Mouse (Mus musculus) heart, postnatal 25 days (tissue): Measurements from ENCODE around the gene Daam2. TPM values are rescaled to one million over a fixed set of nuclear protein-coding genes. Genes with fewer than 3 reads are reported as not detected.

Experiments used
- DNase-seq: peaks from one replicate; pipeline ENCODE4 v3.0.0; 2022; ENCODE audit warnings: low spot score
- intact Hi-C: fragments of 180-260 bp; cut with DNase I; formaldehyde crosslinking; loops from one replicate; pipeline ENCODE4 v1.15.1; 2025
- total RNA-seq, 2 experiments: library from RNA; stranded (reverse); gene quantifications; 2 replicates each; pipeline ENCODE4 v1.2.3; 2021

Daam2 gene
- 1 to 10 TPM; 8.8 to 9.7 TPM for total RNA-seq

DNA sequence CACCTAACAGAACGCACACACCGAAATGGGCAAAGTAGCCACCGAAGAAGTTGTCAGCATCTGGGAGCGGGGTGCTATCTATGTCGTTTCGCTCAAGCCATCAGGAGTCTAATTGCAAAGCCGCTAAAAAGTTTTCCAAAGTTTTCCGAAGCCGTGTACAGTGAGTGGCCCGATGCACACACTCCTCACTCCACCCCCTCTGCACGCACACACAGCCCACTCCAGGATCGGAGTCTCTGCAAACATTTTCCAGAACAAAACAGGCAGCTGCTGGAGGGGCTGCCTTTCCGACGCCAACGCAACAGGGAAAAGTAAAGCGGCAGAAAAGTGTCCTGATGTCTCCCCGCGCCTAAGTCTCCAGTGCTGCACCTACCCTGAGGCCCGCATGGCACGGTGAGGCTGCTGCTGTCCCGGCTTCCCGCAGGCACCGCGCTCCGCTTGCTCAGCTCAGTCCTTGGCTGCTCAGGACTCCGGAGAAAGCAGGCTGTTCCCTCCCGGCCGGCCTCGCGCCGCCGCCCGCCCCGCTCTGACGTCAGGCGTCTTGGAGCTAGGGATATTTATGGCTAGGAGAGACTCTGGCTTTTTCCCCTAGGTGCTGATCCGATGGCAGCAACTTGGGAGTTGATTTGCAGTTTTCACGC is at the start of gene Daam2:
TSS of gene Daam2 (minus strand) at position 514 of the 641 bp plus-strand sequence.
- DNase-seq = peak; percentile 72
- intact Hi-C loops = loop anchor here (10.0 kb wide), 1 partner anchor 191 kb away; no protein-coding TSS in a partner anchor

DNA sequence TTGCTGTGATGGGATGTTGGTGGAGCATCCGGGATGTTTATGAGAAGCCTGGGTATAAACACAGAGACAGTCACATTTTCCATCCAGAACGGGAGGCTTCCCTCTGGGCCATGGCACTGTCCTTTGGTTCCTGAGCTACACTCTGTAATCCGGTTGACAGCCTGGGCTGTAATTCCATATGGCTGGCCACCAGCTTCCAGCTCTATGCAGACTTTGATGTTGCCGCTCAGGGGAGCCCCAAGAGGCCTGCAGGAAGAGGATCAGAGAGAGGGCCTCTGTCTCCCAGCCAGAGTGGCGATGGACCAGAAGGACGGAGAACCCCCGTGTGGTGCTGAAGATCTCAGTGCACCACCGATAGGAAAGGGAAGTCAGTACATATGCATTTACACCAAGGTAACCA is 46.2 kb upstream of the Daam2 start:
- DNase-seq = no peak
- intact Hi-C loops = no loop called here

DNA sequence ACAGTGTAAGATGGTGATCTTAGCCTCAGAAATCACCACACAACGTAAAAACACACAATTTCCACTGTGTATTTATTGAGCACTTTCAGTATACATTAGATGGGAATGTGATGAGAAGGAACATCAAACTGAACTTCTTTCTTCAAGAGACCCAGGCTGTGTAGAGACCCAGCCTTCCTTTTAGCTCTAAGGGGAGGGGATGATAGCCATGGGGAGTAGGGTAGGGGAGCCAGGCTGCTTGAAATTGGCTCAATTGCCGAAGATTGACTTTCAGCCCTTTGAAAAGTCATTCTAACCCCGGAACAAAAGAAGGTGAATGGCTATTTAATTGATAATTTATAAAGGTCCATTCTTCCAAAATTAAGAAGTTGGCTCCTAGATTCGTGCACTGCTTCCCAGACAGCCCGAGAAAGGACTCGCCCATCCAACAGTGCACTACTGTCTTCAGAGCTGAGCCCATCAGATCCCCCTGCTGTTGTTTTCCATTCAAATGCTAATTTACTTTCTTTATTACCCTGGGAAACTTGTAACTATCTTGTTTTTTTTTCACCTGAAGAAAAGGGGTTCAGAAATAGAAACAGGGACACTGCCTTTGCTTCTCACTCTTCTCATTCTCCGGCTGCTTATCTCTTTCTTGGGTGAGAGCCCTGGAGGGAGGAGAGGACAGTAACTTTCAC is 43.3 kb upstream of the Daam2 start:
- intact Hi-C loops = loop anchor here (10.0 kb wide), 1 partner anchor 133 kb away; no protein-coding TSS in a partner anchor

DNA sequence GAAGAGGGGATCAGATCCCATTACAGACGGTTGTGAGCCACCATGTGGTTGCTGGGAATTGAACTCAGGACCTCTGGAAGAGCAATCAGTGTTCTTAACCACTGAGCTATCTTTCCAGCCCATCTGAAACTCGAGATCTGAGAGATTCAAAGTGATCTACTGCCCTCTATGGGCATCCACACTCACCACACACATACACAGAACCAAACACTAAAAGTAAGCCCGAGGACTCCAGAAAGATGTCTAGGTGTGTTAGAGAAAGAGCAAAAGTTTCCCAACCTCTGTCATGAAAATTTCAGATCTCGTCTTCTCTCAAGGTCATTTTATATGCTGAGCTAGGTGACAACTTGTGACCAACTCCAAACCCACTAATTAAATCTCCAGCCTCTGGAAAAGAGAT is 41.3 kb upstream of the Daam2 start:
- intact Hi-C loops = loop anchor here (10.0 kb wide), 1 partner anchor 131 kb away; no protein-coding TSS in a partner anchor
- DNase-seq = no peak

More for the DNA sequence above, 43.3 kb upstream of the Daam2 start:
- DNase-seq = no peak

DNA sequence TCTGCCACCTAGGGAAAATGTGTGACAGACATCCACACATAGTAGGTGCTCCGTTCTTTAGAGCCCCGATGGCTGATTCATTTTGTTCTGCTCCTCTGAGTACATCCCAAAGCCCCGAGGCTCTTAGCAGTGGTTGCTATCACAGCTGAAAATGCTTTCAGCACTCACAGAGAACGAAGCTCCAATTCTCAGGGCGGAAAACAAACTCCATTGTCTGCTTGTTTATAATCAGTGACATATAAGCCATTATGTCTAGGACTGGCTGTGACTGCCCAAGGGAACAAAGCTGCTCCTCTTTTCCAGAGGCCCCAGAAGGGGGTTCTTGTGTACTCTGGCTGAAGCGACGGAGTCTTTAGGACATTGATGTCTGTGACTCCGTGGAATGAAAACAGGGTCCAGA is 25.9 kb upstream of the Daam2 start:
- intact Hi-C loops = no loop called here
- no peak for DNase-seq

DNA sequence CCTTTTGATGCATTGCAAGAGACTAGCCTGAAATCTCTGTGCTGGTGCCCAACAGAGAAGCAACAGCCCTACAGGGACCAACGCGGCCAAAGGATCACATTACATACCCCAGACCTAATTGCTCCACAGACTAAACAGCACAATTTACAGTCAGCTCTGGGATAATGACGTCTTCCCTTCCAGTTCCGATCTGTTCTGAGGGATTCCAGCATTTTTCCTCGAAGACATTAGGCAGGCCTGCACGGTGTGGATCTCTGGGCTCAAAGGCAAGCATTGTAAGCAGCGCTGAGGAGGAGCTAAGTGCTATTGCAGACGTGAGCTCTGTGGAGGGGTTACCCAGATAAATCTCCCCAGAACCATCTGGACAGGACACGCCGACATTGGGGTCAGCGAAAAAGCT is 18.3 kb upstream of the Daam2 start:
- intact Hi-C loops = no loop called here
- no peak for DNase-seq

DNA sequence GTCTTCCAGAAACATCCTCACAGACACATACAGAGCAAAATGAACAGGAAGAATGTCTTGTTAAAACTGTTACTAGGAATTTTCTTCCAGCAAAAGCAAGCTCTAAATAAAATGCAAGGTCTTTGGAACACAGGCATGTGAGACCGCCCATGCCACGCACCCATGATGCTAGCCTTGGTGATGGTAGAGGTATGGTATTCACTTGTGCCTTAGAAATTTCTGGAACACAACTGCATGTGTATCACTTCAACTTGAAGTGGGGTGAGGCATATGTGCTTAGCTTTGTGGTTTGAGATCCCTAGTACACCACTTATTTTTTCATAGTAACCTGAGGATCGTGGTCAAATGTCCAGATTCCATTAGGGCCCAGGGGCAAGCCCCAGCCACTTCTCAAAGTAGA is 13.2 kb upstream of the Daam2 start:
- intact Hi-C loops = no loop called here
- no peak for DNase-seq

DNA sequence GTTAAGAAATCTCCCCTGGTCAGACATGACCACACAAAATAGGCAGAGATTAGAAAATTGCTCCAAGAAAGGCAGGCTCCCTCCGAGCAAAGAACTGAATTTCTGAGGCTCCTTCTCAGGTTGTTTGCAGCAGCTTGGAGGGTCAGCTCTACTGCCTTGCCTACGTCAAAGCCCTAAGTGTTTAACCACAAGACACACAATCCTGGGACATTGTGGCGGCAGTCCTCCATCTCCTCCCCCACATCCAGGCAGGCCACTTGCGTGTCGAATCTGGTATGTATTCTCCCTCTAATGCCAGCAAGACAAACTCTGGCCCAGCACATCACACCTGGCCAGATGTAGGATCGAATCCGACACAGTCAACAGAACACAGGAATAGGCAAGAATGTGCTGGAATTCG is 4.6 kb upstream of the Daam2 start:
- no peak for DNase-seq
- intact Hi-C loops = loop anchor here (10.0 kb wide), 1 partner anchor 186 kb away; no protein-coding TSS in a partner anchor

DNA sequence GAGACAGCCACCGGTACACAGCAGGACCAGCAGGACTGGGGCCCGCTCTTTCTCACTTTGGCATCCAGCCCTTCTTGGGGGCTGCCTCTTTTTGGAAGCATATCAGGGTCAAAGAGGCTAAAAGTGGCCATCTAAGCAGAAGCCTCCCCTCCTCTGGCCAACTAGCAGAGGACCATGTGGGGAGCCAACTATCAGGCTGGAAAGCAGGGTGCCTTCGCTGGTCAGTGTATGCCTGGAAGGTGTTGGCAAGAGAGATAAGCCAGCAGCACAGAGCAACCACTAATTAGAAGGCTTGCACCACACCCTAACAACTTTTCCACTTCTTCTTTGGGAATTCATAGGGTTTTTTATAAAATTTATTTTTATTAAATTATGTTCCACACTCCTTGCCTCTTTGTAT is 346 bp upstream of the Daam2 start:
- DNase-seq = no peak
- intact Hi-C loops = loop anchor here (10.0 kb wide), 1 partner anchor 190 kb away; no protein-coding TSS in a partner anchor

DNA sequence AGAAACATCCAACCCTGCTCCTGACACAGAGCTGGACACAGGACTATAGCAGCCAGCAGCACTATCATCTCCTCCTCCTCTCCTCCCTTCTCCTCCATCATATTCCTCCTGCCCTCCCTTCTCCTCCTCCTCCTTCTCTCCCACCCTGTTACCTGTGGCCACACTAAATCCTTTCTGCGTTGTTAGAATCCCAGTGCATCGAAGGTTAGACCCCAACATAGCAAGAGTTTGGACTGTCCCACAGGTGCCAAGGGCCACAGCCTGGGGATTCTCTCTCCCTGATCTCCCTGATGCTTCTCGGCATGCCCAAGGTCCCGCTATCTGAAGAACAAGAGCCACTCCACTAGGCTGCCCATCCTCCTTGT is 745 bp downstream of the Daam2 start:
- intact Hi-C loops = loop anchor here (10.0 kb wide), 1 partner anchor 191 kb away; no protein-coding TSS in a partner anchor
- DNase-seq = no peak

DNA sequence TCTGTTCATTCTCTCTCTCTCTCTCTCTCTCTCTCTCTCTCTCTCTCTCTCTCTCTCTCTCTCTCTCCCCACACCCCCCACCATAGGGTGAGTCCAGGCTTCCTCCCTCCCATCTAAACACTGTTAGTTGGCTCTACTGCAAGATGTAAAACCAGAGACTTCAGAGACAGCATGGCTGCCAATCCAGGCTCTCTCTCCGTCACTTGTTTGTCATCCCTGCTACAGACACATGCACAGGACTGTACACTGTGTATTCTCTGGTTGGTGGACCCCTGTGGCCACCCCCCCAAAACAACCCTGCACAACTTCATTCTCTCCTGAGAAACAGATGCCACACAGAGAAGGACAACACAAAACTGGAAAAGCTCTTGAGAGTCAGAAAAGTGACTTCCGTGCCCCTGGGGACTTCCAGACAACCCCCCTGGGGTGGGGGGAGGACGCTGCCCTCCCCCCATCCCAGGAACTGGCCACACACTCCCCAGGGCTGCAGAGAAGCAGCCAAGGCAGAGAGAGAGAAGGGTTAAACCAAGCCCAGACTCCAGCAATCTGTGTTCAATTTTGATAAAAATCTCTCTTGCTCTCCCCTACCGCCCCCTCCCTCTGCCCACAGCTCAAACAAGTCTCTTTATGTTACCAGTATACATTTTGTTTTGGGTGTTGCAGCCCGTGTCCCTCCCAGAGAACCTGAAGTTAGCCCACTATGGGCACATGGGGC is 1.3 kb downstream of the Daam2 start:
- intact Hi-C loops = loop anchor here (10.0 kb wide), 1 partner anchor 192 kb away; no protein-coding TSS in a partner anchor
- DNase-seq = no peak

DNA sequence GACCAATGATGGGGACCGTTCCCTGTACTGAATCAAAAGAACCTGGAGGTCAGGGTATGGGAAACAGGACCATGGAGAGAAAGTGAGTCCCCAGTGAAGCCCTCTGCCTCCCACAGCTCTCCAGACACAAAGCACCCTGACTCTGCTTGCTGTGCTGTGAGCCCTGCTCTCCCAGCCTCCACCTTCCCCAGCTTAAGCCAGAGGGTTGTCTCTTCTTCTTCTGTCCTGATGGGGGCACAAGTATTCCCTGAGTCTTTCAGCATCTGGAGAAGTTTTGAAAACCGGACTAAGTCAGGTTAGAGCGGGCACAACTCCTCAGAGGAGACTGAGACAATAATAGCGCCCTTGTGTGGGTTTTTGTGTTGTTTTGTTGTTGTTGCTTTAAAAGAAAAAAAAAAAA is 2.2 kb downstream of the Daam2 start:
- intact Hi-C loops = loop anchor here (10.0 kb wide), 1 partner anchor 193 kb away; no protein-coding TSS in a partner anchor
- no peak for DNase-seq

DNA sequence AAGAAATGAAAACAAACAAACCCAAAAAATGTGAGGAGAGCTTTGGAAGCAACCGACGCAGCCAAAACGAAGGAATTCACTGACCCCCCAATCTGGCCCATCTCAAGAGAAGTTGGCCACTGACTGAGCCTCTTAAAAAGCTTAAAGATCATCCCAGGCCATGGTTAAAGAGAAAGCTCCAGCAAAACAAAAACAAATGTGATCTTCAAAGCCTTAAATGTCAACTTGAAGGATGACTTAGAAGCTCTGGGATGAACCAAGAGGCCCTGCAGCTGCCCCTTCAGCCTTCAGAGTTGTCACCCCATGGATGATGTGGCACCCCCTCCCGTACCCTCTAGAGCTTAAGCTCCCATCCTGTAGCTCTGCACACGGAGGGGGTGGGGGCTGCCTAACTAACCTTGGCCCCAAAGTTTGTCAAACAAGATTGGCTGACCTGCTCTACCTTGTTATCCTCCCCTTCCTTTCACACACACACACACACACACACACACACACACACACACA is 4.3 kb downstream of the Daam2 start:
- intact Hi-C loops = loop anchor here (10.0 kb wide), 1 partner anchor 195 kb away; no protein-coding TSS in a partner anchor
- DNase-seq = no peak

DNA sequence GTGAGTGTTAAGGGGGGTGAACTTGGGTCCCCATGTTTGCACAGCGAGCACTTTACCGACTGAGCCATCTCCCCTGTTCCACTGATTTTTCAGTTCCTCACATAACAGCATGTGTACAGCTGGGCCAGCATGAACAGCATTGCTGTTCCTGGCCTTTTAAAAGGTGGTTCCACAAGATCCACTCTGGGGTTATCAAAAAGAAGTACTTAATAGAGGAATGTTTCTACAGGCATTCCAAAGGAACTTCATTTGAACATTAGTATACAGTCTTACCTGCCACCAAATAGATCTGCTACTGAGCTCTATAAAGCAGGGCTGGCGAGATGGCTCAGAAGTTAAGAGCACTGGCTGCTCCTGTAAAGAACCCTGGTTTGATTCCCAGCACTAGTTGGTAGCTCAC is 8.0 kb downstream of the Daam2 start:
- no peak for DNase-seq
- intact Hi-C loops = no loop called here

DNA sequence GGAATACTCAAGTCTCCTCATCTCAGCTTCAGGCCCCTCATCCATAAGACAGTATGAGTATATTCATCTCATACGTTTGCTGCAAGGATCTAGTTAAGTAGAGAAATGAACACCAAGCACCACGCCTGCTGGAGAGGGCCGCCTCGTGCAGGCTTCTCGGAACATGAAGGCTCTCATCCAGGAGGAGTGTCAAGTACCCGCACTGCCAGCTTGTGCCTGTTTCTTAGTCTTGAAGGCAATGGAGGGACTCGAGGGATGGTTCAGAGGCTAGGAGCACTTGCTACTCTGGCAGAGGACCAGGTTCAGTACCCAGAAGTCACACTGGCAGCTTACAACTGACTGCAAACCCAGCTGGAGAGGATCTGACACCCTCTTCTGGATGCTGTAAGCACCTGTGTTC is 12.2 kb downstream of the Daam2 start:
- intact Hi-C loops = no loop called here
- no peak for DNase-seq

DNA sequence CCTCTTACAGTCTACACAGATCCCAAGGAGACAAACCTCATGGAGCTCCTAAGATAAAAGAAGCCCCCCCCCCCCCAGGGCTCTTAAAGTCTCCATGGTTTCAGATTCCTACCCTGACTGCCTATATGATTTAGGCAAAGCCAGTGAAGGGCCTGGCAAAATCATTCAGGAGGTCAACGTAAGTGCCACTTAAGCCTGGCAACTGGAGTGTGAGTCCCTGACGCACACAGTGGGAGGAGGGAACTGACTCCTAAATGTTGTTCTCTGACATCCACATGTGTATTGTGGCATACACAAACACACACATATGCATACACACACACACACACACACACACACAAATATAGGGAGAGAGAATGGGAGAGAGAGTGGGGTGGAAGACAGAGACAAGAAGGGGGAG is 12.7 kb downstream of the Daam2 start:
- no peak for DNase-seq
- intact Hi-C loops = no loop called here

DNA sequence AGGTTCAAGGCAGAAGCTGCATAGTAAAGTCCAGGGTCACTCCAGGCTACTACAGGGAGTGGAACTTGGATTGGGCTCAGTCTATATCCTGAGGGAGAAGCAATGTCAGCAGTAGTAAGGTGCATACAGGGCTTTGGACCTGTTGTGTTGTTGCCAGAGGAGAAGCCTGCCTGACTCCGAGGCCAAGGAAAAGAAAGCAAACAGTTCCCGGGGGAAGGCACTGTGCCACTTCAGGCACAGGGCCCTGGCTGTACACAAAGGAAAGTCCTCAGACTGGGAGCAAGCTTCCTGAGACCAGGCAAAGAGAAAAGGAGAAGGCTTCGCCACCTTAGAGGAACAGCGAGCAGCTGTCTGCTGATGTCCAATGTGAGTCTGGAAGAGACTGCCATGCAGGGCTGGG is 18.1 kb downstream of the Daam2 start:
- intact Hi-C loops = no loop called here

DNA sequence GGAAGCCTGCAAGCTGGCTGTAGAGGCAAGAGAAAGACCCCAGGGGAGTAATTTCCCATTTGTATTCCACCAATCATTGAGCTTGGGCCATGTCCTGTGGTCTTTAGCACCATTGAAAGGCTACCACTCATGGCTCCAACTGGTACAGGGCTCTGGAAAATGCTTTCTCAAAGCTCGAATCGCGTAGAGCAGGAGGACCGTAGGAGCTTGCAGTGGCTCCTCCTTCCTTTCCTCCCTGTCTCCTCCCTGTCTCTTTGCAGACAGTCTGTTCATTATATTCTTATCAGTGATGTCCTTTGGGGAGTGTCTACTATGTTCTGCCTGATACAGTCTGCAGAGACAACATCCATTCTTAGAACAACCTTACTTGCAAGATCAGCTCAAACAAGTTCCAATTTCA is 18.7 kb downstream of the Daam2 start:
- no peak for DNase-seq
- intact Hi-C loops = no loop called here

More for the DNA sequence above, 18.1 kb downstream of the Daam2 start:
- DNase-seq = no peak

DNA sequence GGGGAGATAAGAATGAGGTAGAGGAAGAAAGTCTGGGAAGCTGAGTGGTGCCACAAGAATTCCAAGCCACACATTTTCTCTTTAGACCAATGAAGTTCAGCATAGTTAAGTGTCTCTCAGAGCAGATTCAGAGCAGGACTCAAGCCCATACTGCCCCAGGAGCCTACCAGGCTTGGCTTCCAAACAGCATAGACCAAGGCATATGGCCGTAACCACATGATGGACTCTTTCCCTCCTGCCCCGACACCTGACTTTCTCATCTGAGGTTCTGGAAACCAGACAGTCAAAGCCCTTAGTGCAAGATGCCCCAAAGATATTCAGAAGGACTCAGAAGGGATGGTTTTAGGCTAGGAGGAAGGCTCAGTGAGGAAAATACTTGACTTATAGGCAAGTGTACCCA is 19.6 kb downstream of the Daam2 start:
- DNase-seq = no peak
- intact Hi-C loops = no loop called here

DNA sequence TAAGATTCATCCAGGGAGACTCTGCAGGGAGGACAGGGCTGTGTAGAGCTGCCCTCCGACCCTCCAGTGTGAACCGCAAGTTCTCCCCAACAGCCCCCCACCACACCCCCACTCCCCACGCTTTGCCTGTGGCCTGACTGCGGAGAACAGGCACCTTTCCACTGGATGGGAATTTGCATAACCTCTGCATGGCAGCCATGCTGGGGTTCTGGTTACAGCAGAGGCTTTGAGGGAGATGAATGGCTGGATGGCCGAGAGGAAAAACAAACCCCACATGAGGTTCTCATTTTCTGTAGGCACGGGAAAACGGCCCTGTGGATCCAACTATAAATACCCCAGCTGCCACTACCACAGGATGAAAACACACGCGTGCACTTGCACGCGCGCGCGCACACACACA is 23.4 kb downstream of the Daam2 start:
- intact Hi-C loops = no loop called here

DNA sequence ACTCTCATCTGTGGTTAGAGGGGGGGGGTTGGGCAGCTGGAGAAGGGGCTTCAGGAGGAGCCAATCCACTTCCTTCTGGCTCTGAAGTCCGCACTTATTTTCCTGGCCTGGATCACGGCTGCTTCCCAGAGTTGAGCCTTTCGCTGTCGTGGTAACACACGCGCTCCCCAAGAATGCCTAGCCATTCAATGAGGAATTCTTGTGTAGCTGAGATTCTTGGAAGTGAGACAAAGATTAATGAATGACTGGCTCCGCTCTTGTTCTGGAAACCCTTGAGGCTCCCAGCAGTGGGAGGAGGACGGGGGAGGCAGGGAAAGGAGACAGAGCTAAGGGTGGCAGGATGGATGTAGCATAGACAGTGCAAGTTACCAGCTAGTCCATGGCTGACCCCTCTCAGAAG is 24.9 kb downstream of the Daam2 start:
- intact Hi-C loops = no loop called here
- no peak for DNase-seq

More for the DNA sequence above, 23.4 kb downstream of the Daam2 start:
- no peak for DNase-seq
